Mouse (Mus musculus) brain, embryonic 14.5 days (tissue): ENCODE results near the gene Gm14214.

Experiments
- CTCF ChIP-seq: fragments of 200-500 bp; IDR thresholded peaks from 2 replicates; pipeline ENCODE4 v1.5.1; 2012; ENCODE audit warnings: inconsistent platforms, mild to moderate bottlenecking, moderate library complexity, borderline replicate concordance; ENCODE audit not compliant: insufficient read depth, insufficient read length; ENCODE audit errors: extremely low read depth
- POLR2A ChIP-seq: fragments of 200-500 bp; IDR thresholded peaks from 2 replicates; pipeline ENCODE4 v1.6.1; 2012; ENCODE audit warnings: mild to moderate bottlenecking, inconsistent platforms, borderline replicate concordance; ENCODE audit not compliant: poor library complexity, insufficient read depth, insufficient read length, severe bottlenecking; ENCODE audit errors: extremely low read depth

DNA sequence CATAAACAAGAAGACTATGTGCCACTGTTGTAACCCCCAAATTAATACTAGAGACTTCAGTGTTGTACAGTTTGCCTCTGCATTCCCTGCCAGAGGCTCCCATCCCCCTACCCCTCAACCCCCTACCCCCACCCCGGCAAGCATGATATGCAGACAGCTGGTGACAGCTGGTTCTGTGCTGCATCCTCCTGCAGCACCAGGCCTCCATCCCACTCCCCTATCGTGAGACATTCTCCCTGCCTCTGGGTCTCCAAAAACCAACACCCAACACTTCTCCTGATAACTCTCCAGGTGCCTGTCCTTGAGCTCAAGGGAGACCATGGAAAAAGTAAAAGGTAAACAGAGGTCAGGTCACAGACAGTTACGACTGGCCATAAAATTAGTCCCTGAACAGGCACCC, 40.1 kb downstream of the Gm14214 start:
- TF ChIP-seq CTCF (no peak), POLR2A (no peak)
